Mouse (Mus musculus) midbrain, embryonic 14.5 days (tissue): Measurements from ENCODE around the gene Ticrr. TPM values are rescaled to one million over a fixed set of nuclear protein-coding genes. Genes with fewer than 3 reads are reported as not detected.

ENCODE experiments used
- ATAC-seq: fragments of 200-750 bp; cut with Nextera tagmentation; 2 replicates; pipeline ENCODE4 v1.8.0; 2017; ENCODE audit warnings: moderate number of reproducible peaks, moderate library complexity; ENCODE audit not compliant: low FRiP score, low TSS enrichment
- DNase-seq: peaks from one replicate; pipeline ENCODE4 v3.0.0-alpha.2; 2015
- H3K27ac ChIP-seq: fragments of 300-500 bp; sonication (generic); replicated peaks from 2 replicates; pipeline ENCODE4 v1.5.1; 2014; ENCODE audit warnings: mild to moderate bottlenecking, low read depth, low read length, moderate library complexity
- H3K27me3 ChIP-seq: fragments of 300-500 bp; sonication (generic); 2 replicates; pipeline ENCODE4 v1.6.1; 2014; ENCODE audit warnings: low read length, control low read depth, mixed read lengths; ENCODE audit not compliant: control insufficient read depth, insufficient read depth
- H3K36me3 ChIP-seq: fragments of 300-500 bp; sonication (generic); 2 replicates; pipeline ENCODE4 v1.6.1; 2014; ENCODE audit warnings: low read length, control low read depth; ENCODE audit not compliant: control insufficient read depth, insufficient read depth
- H3K4me1 ChIP-seq: fragments of 300-500 bp; sonication (generic); 2 replicates; pipeline ENCODE4 v1.6.1; 2014; ENCODE audit warnings: mild to moderate bottlenecking, antibody characterized with exemption, low read length, control low read depth; ENCODE audit not compliant: control insufficient read depth, insufficient read depth
- H3K4me2 ChIP-seq: fragments of 300-500 bp; sonication (generic); 2 replicates; pipeline ENCODE4 v1.6.1; 2014; ENCODE audit warnings: mild to moderate bottlenecking, low read length, moderate library complexity
- H3K4me3 ChIP-seq: fragments of 300-500 bp; sonication (generic); replicated peaks from 2 replicates; pipeline ENCODE4 v1.5.1; 2014; ENCODE audit warnings: low read depth, low read length
- H3K9ac ChIP-seq: fragments of 300-500 bp; sonication (generic); replicated peaks from 2 replicates; pipeline ENCODE4 v1.6.1; 2014; ENCODE audit warnings: mild to moderate bottlenecking, low read length, moderate library complexity
- H3K9me3 ChIP-seq: fragments of 300-500 bp; sonication (generic); 2 replicates; pipeline ENCODE4 v1.6.1; 2016; ENCODE audit warnings: low read length, control low read depth, mixed read lengths; ENCODE audit not compliant: control insufficient read depth
- WGBS: fragments of 180-500 bp; shearing (Covaris S2); extraction: QIAGEN DNeasy Blood & Tissue Kit; methylation state at CpG from one replicate; pipeline ENCODE4 v1.1.7; 2014; 5-methylcytosine and 5-hydroxymethylcytosine counted together
- polyA plus RNA-seq: library from polyadenylated mRNA; unstranded; fragments of >200 nt; fragmentation: Nextera tagmentation; extraction: Ambion mirVana; gene quantifications from 2 replicates; pipeline ENCODE4 v1.2.1, GENCODE M21; 2014

Gene Ticrr
- polyA plus RNA-seq, 1 experiment from 2014 or later: 2.5 TPM

- ATAC-seq: no peak
- peak overlapping the region; percentile 100 for H3K4me2 ChIP-seq
- WGBS: 11% methylated on average over 5 of the region's 5 CpGs
- H3K4me3 ChIP-seq: peak overlapping the region; percentile 79
- H3K9ac ChIP-seq: peak overlapping the region; percentile 62; the same call in 1 of the 2 replicates
- no peaks in the 10 kb centered on the region for H3K36me3 ChIP-seq
- no peaks in the 10 kb centered on the region for H3K27me3 ChIP-seq
- no peak overlapping the region for H3K27ac ChIP-seq
- no peaks in the 10 kb centered on the region for H3K9me3 ChIP-seq
- peaks cover 11% of the 10 kb centered on the region; the same call in 1 of the 2 replicates for H3K4me1 ChIP-seq
- DNase-seq: no peak
Measured at GRCm38 (mm10) chr7:79661253-79661890, 1.4 kb downstream of the Ticrr start.

- DNase-seq: no peak
- Histone ChIP-seq H3K36me3 (peaks cover 11% of the 10 kb centered on the region; the same call in 1 of the 2 replicates), H3K4me2 (no peak overlapping the region), H3K27me3 (no peaks in the 10 kb centered on the region), H3K4me3 (no peak overlapping the region), H3K9ac (no peak overlapping the region), H3K27ac (no peak overlapping the region), H3K9me3 (no peaks in the 10 kb centered on the region), H3K4me1 (peaks cover 3% of the 10 kb centered on the region; the same call in 1 of the 2 replicates)
- ATAC-seq: no peak
Measured at GRCm38 (mm10) chr7:79666690-79667089, 6.7 kb downstream of the Ticrr start.

GRCm38 (mm10) chr7:79670900-79671604 is 11.1 kb downstream of the Ticrr start:
- H3K36me3 ChIP-seq: peaks cover 11% of the 10 kb centered on the region; the same call in 1 of the 2 replicates
- ATAC-seq: no peak
- no peaks in the 10 kb centered on the region for H3K27me3 ChIP-seq
- H3K4me3 ChIP-seq: no peak overlapping the region
- no peak overlapping the region for H3K9ac ChIP-seq
- H3K9me3 ChIP-seq: no peaks in the 10 kb centered on the region
- no peaks in the 10 kb centered on the region for H3K4me1 ChIP-seq
- H3K4me2 ChIP-seq: no peak overlapping the region
- no peak for DNase-seq
- H3K27ac ChIP-seq: no peak overlapping the region
- WGBS: 99% methylated on average over 4 of the region's 4 CpGs

GRCm38 (mm10) chr7:79679186-79679585 is 19.2 kb downstream of the Ticrr start:
- no peak overlapping the region for H3K4me2 ChIP-seq
- no peak for ATAC-seq
- no peaks in the 10 kb centered on the region for H3K9me3 ChIP-seq
- H3K4me3 ChIP-seq: no peak overlapping the region
- H3K27me3 ChIP-seq: no peaks in the 10 kb centered on the region
- H3K27ac ChIP-seq: no peak overlapping the region
- no peaks in the 10 kb centered on the region for H3K4me1 ChIP-seq
- no peak overlapping the region for H3K9ac ChIP-seq
- peak; percentile 27 for DNase-seq
- H3K36me3 ChIP-seq: peaks cover 24% of the 10 kb centered on the region

GRCm38 (mm10) chr7:79680231-79680630 is 20.2 kb downstream of the Ticrr start:
- H3K4me1 ChIP-seq: no peaks in the 10 kb centered on the region
- H3K9ac ChIP-seq: no peak overlapping the region
- H3K27ac ChIP-seq: no peak overlapping the region
- WGBS: 90% methylated on average over 2 of the region's 2 CpGs
- H3K9me3 ChIP-seq: no peaks in the 10 kb centered on the region
- no peak overlapping the region for H3K4me3 ChIP-seq
- DNase-seq: no peak
- ATAC-seq: no peak
- H3K4me2 ChIP-seq: no peak overlapping the region
- H3K36me3 ChIP-seq: peaks cover 27% of the 10 kb centered on the region
- H3K27me3 ChIP-seq: no peaks in the 10 kb centered on the region

GRCm38 (mm10) chr7:79696495-79696894 is 36.5 kb downstream of the Ticrr start:
- Histone ChIP-seq H3K4me1 (no peaks in the 10 kb centered on the region), H3K27me3 (no peaks in the 10 kb centered on the region), H3K9me3 (no peaks in the 10 kb centered on the region), H3K36me3 (peaks cover 39% of the 10 kb centered on the region; the same call in 1 of the 2 replicates), H3K4me2 (no peak overlapping the region), H3K4me3 (no peak overlapping the region), H3K9ac (no peak overlapping the region), H3K27ac (no peak overlapping the region)
- no peak for ATAC-seq
- 86% methylated on average over 8 of the region's 8 CpGs for WGBS
- no peak for DNase-seq

GRCm38 (mm10) chr7:79702755-79703154 is 42.8 kb downstream of the Ticrr start:
- H3K9me3 ChIP-seq: no peaks in the 10 kb centered on the region
- H3K4me1 ChIP-seq: no peaks in the 10 kb centered on the region
- ATAC-seq (no peak), DNase-seq (no peak)
- no peak overlapping the region for H3K4me2 ChIP-seq
- 85% methylated on average over 16 of the region's 16 CpGs for WGBS
- no peak overlapping the region for H3K4me3 ChIP-seq
- no peak overlapping the region for H3K9ac ChIP-seq
- no peaks in the 10 kb centered on the region for H3K27me3 ChIP-seq
- H3K36me3 ChIP-seq: peaks cover 28% of the 10 kb centered on the region; the same call in 1 of the 2 replicates
- H3K27ac ChIP-seq: no peak overlapping the region

GRCm38 (mm10) chr7:79705210-79705609 is 45.2 kb downstream of the Ticrr start:
- no peak for ATAC-seq
- 0 out of 2 replicates have a peak, but pooled peaks cover 5% of the 10 kb centered on the region for H3K4me1 ChIP-seq
- WGBS: 96% methylated on average over 5 of the region's 5 CpGs

More at GRCm38 (mm10) chr7:79705210-79705609, 45.2 kb downstream of the Ticrr start:
- DNase-seq: no peak
- Histone ChIP-seq H3K9me3 (no peaks in the 10 kb centered on the region), H3K27me3 (no peaks in the 10 kb centered on the region), H3K4me2 (no peak overlapping the region), H3K36me3 (peaks cover 15% of the 10 kb centered on the region; the same call in 1 of the 2 replicates), H3K9ac (no peak overlapping the region), H3K4me3 (no peak overlapping the region), H3K27ac (no peak overlapping the region)
